Mouse (Mus musculus): ENCODE data around the gene Ccdc60.

DNA sequence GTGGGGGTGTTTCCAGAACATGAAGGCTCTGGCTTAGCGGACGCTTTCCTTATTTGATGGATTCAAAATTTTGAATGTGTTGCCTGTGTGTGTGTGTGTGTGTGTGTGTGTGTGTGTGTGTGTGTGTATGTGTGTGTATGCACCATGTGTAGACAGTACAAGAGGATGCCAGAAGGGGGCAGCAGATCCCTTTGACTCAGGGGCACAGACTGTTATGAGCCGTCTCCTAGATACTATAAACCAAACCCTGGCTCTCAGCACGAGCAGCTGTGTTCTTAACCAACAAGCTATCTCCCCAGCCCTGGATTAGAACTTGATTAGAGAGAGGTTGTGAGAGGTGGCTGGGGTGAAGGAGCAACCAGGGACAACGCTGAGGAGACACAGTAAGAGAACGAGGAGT is 117.1 kb downstream of the Ccdc60 start:
- TF ChIP-seq CTCF (IDR thresholded peaks at IDR 0.05; ENCODE audit: borderline replicate concordance, insufficient read depth, low read depth, low read length), result no peak
- TF ChIP-seq POLR2A (IDR thresholded peaks at IDR 0.05; ENCODE audit: borderline replicate concordance, insufficient read depth, low read length), result no peak

Measured in cerebellum, adult 2 months (tissue).